Mouse (Mus musculus) limb, embryonic 12.5 days (tissue): ENCODE data around the gene Ube2ql1. TPM values are rescaled to one million over a fixed set of nuclear protein-coding genes. Genes with fewer than 3 reads are reported as not detected.

Experiments
- ATAC-seq: fragments of 200-750 bp; cut with Nextera tagmentation; 2 replicates; pipeline ENCODE4 v1.8.0; 2017; ENCODE audit warnings: low read depth, moderate TSS enrichment; ENCODE audit not compliant: insufficient number of reproducible peaks, insufficient read depth, low FRiP score, low TSS enrichment
- H3K27ac ChIP-seq: fragments of 300-500 bp; sonication (generic); 2 replicates; pipeline ENCODE4 v1.5.1; 2016; ENCODE audit warnings: mild to moderate bottlenecking, moderate library complexity
- H3K27me3 ChIP-seq: fragments of 300-500 bp; sonication (generic); 2 replicates; pipeline ENCODE4 v1.6.1; 2016; ENCODE audit warnings: mild to moderate bottlenecking, moderate library complexity
- H3K36me3 ChIP-seq: fragments of 300-500 bp; sonication (generic); 2 replicates; pipeline ENCODE4 v1.6.1; 2016; ENCODE audit warnings: mild to moderate bottlenecking, moderate library complexity
- H3K4me1 ChIP-seq: fragments of 300-500 bp; sonication (generic); replicated peaks from 2 replicates; pipeline ENCODE4 v1.6.1; 2016
- H3K4me2 ChIP-seq: fragments of 300-500 bp; sonication (generic); 2 replicates; pipeline ENCODE4 v1.6.1; 2016; ENCODE audit warnings: mild to moderate bottlenecking, moderate library complexity
- H3K4me3 ChIP-seq: fragments of 300-500 bp; sonication (generic); replicated peaks from 2 replicates; pipeline ENCODE4 v1.5.1; 2016; ENCODE audit warnings: mild to moderate bottlenecking
- H3K9ac ChIP-seq: fragments of 300-500 bp; sonication (generic); replicated peaks from 2 replicates; pipeline ENCODE4 v1.6.1; 2016; ENCODE audit warnings: mild to moderate bottlenecking, moderate library complexity
- H3K9me3 ChIP-seq: fragments of 300-500 bp; sonication (generic); 2 replicates; pipeline ENCODE4 v1.6.1; 2016; ENCODE audit warnings: mild to moderate bottlenecking, moderate library complexity
- WGBS: fragments of 180-500 bp; shearing (Covaris S2); methylation state at CpG from one replicate; pipeline ENCODE4 v1.1.7; 2016; 5-methylcytosine and 5-hydroxymethylcytosine counted together
- polyA plus RNA-seq: library from polyadenylated mRNA; unstranded; fragments of >200 nt; fragmentation: Nextera tagmentation; extraction: Ambion mirVana; gene quantifications from 2 replicates; pipeline ENCODE4 v1.2.1, GENCODE M21; 2016

Ube2ql1 gene
- polyA plus RNA-seq: 2.5 and 2.9 TPM in 2 replicates

DNA sequence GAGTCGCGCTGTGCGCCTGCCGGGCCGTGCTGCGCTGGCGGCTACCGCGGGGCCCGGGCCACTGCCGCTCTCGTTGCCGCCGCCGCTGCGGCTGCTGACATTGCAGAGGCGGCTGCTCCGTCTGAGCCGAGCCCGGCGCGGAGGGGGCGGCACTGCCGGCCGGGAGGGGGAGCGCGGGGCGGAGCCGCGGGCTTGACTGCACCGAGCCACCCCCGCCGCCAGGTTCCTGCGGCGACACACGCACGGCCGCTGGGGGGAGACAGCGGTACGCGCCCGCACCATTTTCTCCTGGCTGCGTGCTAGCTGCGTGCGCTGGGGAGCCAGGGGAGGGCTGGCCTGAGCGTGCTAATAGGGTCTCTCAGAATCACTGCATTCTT, at the start of gene Ube2ql1:
Gene Ube2ql1 (minus strand): TSS at position 131 of the 377 bp plus-strand sequence.
- H3K36me3 ChIP-seq: no peaks in the 10 kb centered on the region
- peaks cover 71% of the 10 kb centered on the region for H3K27me3 ChIP-seq
- H3K4me1 ChIP-seq: peaks cover 19% of the 10 kb centered on the region
- H3K4me2 ChIP-seq: peak within 1 kb of the TSS; percentile 98
- peak within 1 kb of the TSS; percentile 71 for H3K9ac ChIP-seq
- peak; percentile 89 for ATAC-seq
- 1% methylated on average over 21 of the region's 46 CpGs for WGBS
- peak within 1 kb of the TSS; percentile 45; the same call in 1 of the 2 replicates for H3K27ac ChIP-seq
- H3K4me3 ChIP-seq: peak within 1 kb of the TSS; percentile 72
- H3K9me3 ChIP-seq: 0 out of 2 replicates have a peak, but pooled peaks cover 4% of the 10 kb centered on the region

DNA sequence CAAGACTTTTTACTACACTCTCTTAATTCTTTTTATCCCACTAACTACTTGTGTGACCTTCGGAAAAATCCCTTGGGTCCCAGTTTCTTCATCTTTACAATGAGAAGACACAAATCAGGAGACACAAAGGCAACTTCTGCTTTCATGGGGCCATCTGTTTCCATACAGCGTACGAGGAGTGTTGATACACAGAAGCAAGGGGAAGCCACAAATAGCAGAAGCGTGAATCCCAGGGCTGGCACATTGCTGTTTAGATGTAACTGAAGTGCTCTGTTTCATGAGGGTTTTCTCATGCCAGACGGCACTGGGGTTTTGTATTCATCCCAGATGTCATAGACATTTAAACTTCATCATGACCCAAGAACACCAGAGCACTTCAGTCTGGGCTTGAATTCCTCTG, 49.0 kb upstream of the Ube2ql1 start:
- Histone ChIP-seq H3K4me1 (no peaks in the 10 kb centered on the region), H3K9me3 (no peaks in the 10 kb centered on the region), H3K4me2 (no peak overlapping the region), H3K27ac (no peak overlapping the region), H3K4me3 (no peak overlapping the region), H3K27me3 (no peaks in the 10 kb centered on the region), H3K36me3 (no peaks in the 10 kb centered on the region), H3K9ac (no peak overlapping the region)
- ATAC-seq: no peak
- 78% methylated on average over 5 of the region's 5 CpGs for WGBS

DNA sequence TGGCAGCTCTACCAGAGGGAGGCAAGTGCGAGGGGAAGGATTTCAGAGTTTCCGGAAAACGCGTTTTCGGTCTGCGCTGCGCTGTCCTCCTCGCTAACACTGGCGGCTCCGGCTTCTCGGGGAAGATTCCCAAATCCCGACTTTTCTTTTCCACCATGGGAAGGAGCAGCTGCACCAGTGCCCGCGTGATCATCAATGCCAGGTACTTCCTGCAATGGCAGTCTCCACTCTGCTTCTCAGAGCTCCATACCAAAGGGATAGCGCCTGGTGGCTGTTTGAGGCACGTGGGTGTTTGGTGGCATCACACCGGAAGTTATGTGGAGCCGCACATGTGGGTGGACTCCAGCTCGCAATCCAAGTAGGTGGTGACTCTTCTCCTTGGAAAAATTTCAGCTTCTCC, 38.5 kb upstream of the Ube2ql1 start:
- no peaks in the 10 kb centered on the region for H3K4me1 ChIP-seq
- no peak overlapping the region for H3K27ac ChIP-seq
- ATAC-seq: no peak
- H3K4me2 ChIP-seq: no peak overlapping the region
- no peaks in the 10 kb centered on the region for H3K9me3 ChIP-seq
- no peaks in the 10 kb centered on the region for H3K27me3 ChIP-seq
- WGBS: 91% methylated on average over 19 of the region's 19 CpGs
- H3K36me3 ChIP-seq: no peaks in the 10 kb centered on the region
- H3K9ac ChIP-seq: no peak overlapping the region
- H3K4me3 ChIP-seq: no peak overlapping the region

DNA sequence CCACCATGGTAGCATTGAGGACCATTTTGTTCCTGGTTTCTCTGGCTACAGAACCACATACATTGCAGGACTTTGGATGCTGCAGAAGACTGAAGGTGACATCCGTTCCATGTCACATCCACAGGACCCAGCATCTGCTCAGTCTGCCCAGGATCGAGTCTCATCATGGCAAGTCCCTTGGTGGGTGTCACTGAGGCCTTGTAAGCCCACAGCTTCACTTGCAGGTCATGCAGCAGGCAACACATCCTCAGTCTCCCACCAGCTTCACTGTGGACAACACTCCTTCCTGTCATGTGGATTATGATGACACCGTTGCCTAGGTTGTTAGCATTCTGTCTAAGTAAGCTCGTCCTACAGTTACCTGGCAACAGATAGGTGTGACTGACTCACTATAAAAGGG, 32.7 kb upstream of the Ube2ql1 start:
- WGBS: 75% methylated on average over 4 of the region's 4 CpGs
- no peaks in the 10 kb centered on the region for H3K36me3 ChIP-seq
- no peak overlapping the region for H3K4me3 ChIP-seq
- H3K27ac ChIP-seq: no peak overlapping the region
- H3K9ac ChIP-seq: no peak overlapping the region
- no peaks in the 10 kb centered on the region for H3K9me3 ChIP-seq
- no peaks in the 10 kb centered on the region for H3K4me1 ChIP-seq
- no peak for ATAC-seq
- H3K4me2 ChIP-seq: no peak overlapping the region
- H3K27me3 ChIP-seq: no peaks in the 10 kb centered on the region

DNA sequence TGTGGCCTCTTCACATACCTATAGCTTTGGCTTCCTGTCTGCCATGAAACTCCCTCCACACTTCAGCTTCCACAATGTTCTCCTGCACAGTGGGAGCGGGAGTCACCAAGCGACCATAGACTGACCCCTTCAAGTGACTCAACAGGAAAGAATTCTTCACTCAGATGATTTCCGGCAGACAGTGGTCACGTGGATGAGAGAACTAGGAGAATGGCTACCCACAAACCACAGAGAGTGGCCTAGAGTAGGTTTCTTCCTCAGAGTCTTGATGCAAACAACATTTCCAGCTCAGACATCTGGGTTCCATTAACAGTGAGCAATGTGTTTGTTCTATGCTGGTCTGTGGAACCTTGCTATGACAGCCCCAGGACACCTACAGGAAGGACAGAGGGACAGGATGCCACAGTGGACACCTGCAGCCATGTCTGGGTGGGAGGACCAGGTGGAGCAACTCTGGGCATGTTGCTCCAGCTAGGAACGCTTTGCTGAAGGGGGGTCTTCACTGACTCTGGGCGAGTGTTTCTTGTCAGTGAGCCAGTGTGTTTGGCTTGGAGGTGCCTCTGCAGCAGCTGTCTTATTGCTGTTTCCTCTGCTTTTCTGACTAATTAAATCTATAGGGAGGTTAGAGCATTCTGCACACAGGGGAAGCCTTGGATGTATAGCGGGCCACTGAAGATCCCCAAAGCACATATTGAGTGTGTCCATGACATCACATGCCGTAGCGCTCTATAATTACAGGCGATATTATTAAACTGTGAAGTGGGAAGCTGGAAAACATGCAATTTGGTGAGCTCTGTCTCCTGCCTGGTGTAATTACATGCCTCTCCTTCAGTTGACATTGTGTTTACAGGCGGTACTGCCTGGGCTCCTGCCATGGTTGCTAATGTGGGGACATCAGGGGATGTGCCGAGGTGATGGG, 31.1 kb upstream of the Ube2ql1 start:
- Histone ChIP-seq H3K27me3 (no peaks in the 10 kb centered on the region), H3K27ac (no peak overlapping the region), H3K9ac (no peak overlapping the region), H3K4me2 (no peak overlapping the region), H3K36me3 (no peaks in the 10 kb centered on the region), H3K4me1 (no peaks in the 10 kb centered on the region), H3K9me3 (no peaks in the 10 kb centered on the region), H3K4me3 (no peak overlapping the region)
- 81% methylated on average over 12 of the region's 12 CpGs for WGBS
- ATAC-seq: no peak; the same call in 1 of the 2 replicates

DNA sequence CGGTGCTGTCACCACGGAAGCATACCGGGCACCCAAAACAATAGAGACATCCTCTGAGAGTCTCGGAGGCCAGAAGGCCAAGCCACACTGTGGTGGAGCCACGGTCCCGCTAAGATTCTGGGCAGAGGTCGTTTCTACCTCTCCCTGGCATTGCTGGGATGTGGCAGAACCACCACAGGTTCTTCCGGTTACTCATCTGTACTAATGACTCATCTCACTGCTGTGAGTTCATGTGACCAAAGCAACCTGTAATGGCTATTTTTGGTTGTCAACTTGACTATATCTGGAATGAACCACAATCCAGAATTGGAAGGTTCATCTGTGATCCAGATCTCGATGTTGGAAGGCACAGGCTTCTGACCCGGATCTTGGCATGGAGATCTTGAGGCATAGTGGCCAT, 28.5 kb upstream of the Ube2ql1 start:
- Histone ChIP-seq H3K27ac (no peak overlapping the region), H3K9me3 (no peaks in the 10 kb centered on the region), H3K4me2 (no peak overlapping the region), H3K4me1 (no peaks in the 10 kb centered on the region), H3K4me3 (no peak overlapping the region), H3K36me3 (no peaks in the 10 kb centered on the region), H3K9ac (no peak overlapping the region), H3K27me3 (no peaks in the 10 kb centered on the region)
- ATAC-seq: no peak
- 90% methylated on average over 10 of the region's 10 CpGs for WGBS

DNA sequence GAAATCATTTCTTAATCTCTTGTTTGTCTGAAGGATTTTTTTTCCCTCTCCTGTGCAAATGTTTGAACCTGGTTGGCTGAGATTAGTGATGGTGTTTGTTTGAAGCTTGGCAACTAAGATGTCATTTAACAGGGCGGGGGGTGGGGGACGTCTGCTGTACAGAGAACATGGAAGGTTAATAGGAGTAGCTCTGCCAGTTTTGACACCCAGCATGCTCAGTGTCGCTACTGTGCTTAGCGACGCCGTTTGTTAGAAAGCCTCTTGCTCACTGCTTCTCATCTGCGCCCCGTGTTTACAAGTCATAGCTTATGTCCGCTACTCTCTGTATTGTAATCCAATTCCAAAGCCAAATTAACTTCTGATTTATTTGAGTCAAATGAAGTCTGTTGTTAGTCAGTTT, 25.0 kb upstream of the Ube2ql1 start:
- H3K4me3 ChIP-seq: no peak overlapping the region
- no peaks in the 10 kb centered on the region for H3K36me3 ChIP-seq
- no peak overlapping the region for H3K4me2 ChIP-seq
- H3K9me3 ChIP-seq: no peaks in the 10 kb centered on the region
- H3K9ac ChIP-seq: no peak overlapping the region
- H3K27ac ChIP-seq: no peak overlapping the region
- ATAC-seq: no peak
- WGBS: 77% methylated on average over 9 of the region's 9 CpGs
- no peaks in the 10 kb centered on the region for H3K27me3 ChIP-seq
- no peaks in the 10 kb centered on the region for H3K4me1 ChIP-seq

DNA sequence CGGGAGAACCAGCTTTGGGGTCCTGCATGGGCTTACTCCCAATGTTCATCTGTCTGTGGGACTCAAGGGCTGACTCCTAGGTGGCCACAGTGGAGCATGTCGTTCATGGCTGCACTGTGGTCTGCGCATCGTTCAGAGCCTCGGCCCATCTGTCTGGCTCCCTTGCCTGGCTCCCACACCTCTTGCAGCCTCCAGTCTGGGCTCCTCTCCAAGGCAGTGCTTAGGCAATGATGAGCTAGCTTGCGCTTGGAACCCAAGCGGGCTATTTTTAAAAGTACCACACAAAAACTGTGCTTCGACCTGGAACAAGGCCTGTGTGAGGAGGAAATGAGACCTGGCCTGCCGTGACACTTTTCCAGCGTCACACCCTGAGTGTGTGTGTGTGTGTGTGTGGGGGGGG, 21.7 kb upstream of the Ube2ql1 start:
- H3K9ac ChIP-seq: no peak overlapping the region
- 82% methylated on average over 10 of the region's 10 CpGs for WGBS
- no peaks in the 10 kb centered on the region for H3K36me3 ChIP-seq
- no peak for ATAC-seq
- H3K27ac ChIP-seq: no peak overlapping the region
- no peak overlapping the region for H3K4me3 ChIP-seq
- no peak overlapping the region for H3K4me2 ChIP-seq
- 0 out of 2 replicates have a peak, but pooled peaks cover 4% of the 10 kb centered on the region for H3K27me3 ChIP-seq
- H3K4me1 ChIP-seq: no peaks in the 10 kb centered on the region
- H3K9me3 ChIP-seq: no peaks in the 10 kb centered on the region

DNA sequence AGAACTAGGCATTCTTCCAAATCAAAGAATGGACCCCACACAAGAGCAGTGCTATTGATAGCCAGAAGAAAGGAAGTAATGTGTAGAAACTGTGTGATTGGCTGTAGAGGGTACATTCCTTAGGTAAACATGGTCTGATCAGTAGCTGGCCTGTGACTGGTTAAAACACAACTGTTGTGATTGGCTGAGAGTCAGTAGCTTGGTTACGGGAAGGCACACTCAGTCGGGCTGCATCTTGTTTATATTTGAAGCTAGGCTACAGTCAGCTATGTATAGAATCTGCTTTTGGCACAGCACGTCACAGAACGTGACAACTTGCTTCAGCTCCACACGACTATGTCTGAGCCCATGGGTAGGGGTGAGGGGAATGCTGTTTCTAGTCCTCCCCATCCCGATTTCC, 19.3 kb upstream of the Ube2ql1 start:
- H3K9me3 ChIP-seq: no peaks in the 10 kb centered on the region
- ATAC-seq: no peak
- H3K27me3 ChIP-seq: 0 out of 2 replicates have a peak, but pooled peaks cover 4% of the 10 kb centered on the region
- no peak overlapping the region for H3K9ac ChIP-seq
- WGBS: 72% methylated on average over 6 of the region's 6 CpGs
- H3K4me1 ChIP-seq: no peaks in the 10 kb centered on the region
- no peak overlapping the region for H3K4me3 ChIP-seq
- H3K4me2 ChIP-seq: no peak overlapping the region
- no peaks in the 10 kb centered on the region for H3K36me3 ChIP-seq
- H3K27ac ChIP-seq: no peak overlapping the region

DNA sequence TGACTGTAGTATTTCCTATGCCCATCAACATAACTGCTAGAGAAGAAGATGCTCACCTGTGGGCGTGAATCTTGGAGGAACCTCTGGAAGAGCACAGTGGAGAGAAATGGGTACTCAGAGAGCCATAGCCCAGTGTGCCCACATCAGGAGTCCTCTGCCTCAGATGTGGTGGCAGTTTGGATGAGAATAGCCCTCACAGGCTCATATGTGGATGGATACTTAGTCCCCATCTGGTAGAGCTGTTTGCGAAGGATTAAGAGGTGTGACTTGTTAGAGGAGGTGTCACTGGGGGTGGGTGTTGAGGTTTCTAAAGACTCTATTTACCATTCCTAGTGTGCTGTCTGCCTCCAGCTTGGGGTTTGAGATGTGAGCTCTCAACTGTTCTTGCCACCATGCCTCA, 13.2 kb upstream of the Ube2ql1 start:
- H3K36me3 ChIP-seq: no peaks in the 10 kb centered on the region
- no peak overlapping the region for H3K9ac ChIP-seq

DNA sequence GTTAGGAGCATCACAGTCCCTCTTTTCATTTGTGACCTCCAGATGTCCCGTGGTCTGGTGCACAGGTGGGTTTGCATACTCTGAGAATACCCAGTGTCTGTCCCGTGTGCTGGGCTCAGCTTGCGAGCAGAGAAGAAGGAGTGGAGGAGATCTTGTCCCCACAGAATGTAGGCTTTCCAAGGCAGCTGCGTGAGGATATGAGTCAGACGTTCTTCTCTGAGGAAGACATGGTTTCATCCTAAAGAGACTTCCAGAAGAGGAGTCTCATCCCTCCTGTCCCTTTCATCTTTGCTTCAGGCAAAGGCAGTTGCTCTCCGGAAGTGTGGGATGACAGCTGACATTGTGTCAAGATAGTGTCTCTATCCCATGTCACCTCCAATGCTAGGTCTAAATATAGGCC, 11.8 kb upstream of the Ube2ql1 start:
- Histone ChIP-seq H3K9me3 (no peaks in the 10 kb centered on the region), H3K27ac (no peak overlapping the region), H3K36me3 (no peaks in the 10 kb centered on the region), H3K4me2 (no peak overlapping the region), H3K4me3 (no peak overlapping the region), H3K9ac (no peak overlapping the region), H3K27me3 (0 out of 2 replicates have a peak, but pooled peaks cover 3% of the 10 kb centered on the region), H3K4me1 (no peaks in the 10 kb centered on the region)
- WGBS: 89% methylated on average over 6 of the region's 6 CpGs
- ATAC-seq: no peak

More for the DNA sequence above, 13.2 kb upstream of the Ube2ql1 start:
- H3K27me3 ChIP-seq: 0 out of 2 replicates have a peak, but pooled peaks cover 5% of the 10 kb centered on the region
- H3K27ac ChIP-seq: no peak overlapping the region
- H3K4me2 ChIP-seq: no peak overlapping the region
- no peak overlapping the region for H3K4me3 ChIP-seq
- no peaks in the 10 kb centered on the region for H3K4me1 ChIP-seq
- WGBS: 70% methylated on average over 2 of the region's 2 CpGs
- no peaks in the 10 kb centered on the region for H3K9me3 ChIP-seq
- ATAC-seq: no peak
